Mouse (Mus musculus) forebrain, embryonic 12.5 days (tissue): ENCODE results near the gene Sprr1b. TPM values are rescaled to one million over a fixed set of nuclear protein-coding genes. Genes with fewer than 3 reads are reported as not detected.
"Not testable (repeated sequence)": the region's sequence is repeated elsewhere in the genome, so short reads cannot be mapped to it uniquely, and the experiment has no call there.

Experiments used
- ATAC-seq: fragments of 200-750 bp; cut with Nextera tagmentation; 2 replicates; pipeline ENCODE4 v1.8.0; 2017; ENCODE audit warnings: moderate TSS enrichment; ENCODE audit not compliant: low FRiP score
- H3K27ac ChIP-seq: fragments of 300-500 bp; sonication (generic); 2 replicates; pipeline ENCODE4 v1.5.1; 2016; ENCODE audit warnings: mild to moderate bottlenecking
- H3K27me3 ChIP-seq: fragments of 300-500 bp; sonication (generic); 2 replicates; pipeline ENCODE4 v1.6.1; 2016; ENCODE audit warnings: mild to moderate bottlenecking
- H3K36me3 ChIP-seq: fragments of 300-500 bp; sonication (generic); replicated peaks from 2 replicates; pipeline ENCODE4 v1.6.1; 2016; ENCODE audit warnings: mild to moderate bottlenecking
- H3K4me1 ChIP-seq: fragments of 300-500 bp; sonication (generic); 2 replicates; pipeline ENCODE4 v1.6.1; 2016
- H3K4me2 ChIP-seq: fragments of 300-500 bp; sonication (generic); 2 replicates; pipeline ENCODE4 v1.6.1; 2016; ENCODE audit warnings: mild to moderate bottlenecking, moderate library complexity
- H3K4me3 ChIP-seq: fragments of 300-500 bp; sonication (generic); replicated peaks from 2 replicates; pipeline ENCODE4 v1.5.1; 2016; ENCODE audit warnings: mild to moderate bottlenecking
- H3K9ac ChIP-seq: fragments of 300-500 bp; sonication (generic); 2 replicates; pipeline ENCODE4 v1.6.1; 2016; ENCODE audit warnings: mild to moderate bottlenecking
- H3K9me3 ChIP-seq: fragments of 300-500 bp; sonication (generic); 2 replicates; pipeline ENCODE4 v1.6.1; 2016
- WGBS: fragments of 180-500 bp; shearing (Covaris S2); methylation state at CpG from one replicate; pipeline ENCODE4 v1.1.7; 2016; 5-methylcytosine and 5-hydroxymethylcytosine counted together
- polyA plus RNA-seq: library from polyadenylated mRNA; unstranded; fragments of >200 nt; fragmentation: Nextera tagmentation; extraction: Ambion mirVana; gene quantifications from 2 replicates; pipeline ENCODE4 v1.2.1, GENCODE M21; 2016

Sprr1b gene
- polyA plus RNA-seq = not detected in 2 replicates

DNA sequence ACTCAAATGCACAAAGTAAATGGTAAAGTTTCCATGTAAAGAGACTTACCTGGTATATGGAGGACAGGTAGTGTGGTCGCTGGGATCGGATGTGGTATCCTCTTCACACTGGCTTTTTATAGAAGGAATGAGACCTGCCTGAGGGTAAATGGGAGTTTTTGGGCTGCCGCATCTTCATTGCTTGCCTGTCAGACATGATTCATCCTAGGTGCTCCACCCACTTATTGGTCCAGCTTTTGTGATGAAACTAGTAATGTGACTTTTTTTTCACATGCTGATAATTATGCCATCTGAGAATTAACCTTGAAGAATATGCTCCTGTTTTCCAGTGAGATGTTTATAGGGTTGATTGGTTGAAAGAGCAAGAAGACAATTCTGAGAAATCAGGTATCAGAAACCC lies at the start of gene Sprr1b:
Gene Sprr1b (minus strand): TSS at position 101 of the 400 bp plus-strand sequence.
- 93% methylated on average over 3 of the region's 3 CpGs for WGBS
- Histone ChIP-seq H3K27ac (no peak within 1 kb of the TSS), H3K4me3 (no peak within 1 kb of the TSS)

DNA sequence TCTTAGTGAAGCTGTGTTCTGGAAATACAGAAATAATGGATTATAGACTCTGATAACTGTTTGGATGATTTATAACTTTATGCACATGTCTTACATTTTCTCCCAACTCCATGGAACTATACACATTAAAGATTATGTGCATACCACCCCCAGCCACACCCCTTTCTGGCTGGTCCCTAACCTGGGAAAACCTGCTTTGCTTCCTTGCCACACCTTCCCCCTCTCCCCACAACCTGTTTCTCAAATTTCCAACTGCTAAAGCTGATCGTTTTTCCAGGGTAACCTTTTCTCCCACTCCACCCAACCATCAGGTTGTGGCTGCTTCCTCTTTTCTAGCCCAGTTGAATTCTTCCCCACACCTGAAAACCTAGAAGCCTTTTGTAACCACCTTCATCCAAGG lies 47.7 kb upstream of the Sprr1b start:
- H3K9me3 ChIP-seq = no peaks in the 10 kb centered on the region
- H3K27ac ChIP-seq = no peak overlapping the region
- no peaks in the 10 kb centered on the region for H3K36me3 ChIP-seq
- no peak overlapping the region for H3K4me3 ChIP-seq
- no peaks in the 10 kb centered on the region for H3K4me1 ChIP-seq
- no peak overlapping the region for H3K4me2 ChIP-seq
- no peak overlapping the region for H3K9ac ChIP-seq
- 76% methylated on average over 1 of the region's 1 CpGs for WGBS
- no peak for ATAC-seq
- no peaks in the 10 kb centered on the region for H3K27me3 ChIP-seq

More for the DNA sequence above, at the start of gene Sprr1b:
- no peak for ATAC-seq
- H3K27me3 ChIP-seq = no peaks in the 10 kb centered on the region
- H3K4me1 ChIP-seq = no peaks in the 10 kb centered on the region
- H3K4me2 ChIP-seq = no peak within 1 kb of the TSS
- H3K9me3 ChIP-seq = no peaks in the 10 kb centered on the region
- no peak within 1 kb of the TSS for H3K9ac ChIP-seq
- no peaks in the 10 kb centered on the region for H3K36me3 ChIP-seq

- ATAC-seq = no peak
- Histone ChIP-seq H3K4me2 (no peak within 1 kb of the TSS), H3K9ac (no peak within 1 kb of the TSS), H3K36me3 (no peaks in the 10 kb centered on the region), H3K27me3 (no peaks in the 10 kb centered on the region), H3K4me1 (no peaks in the 10 kb centered on the region), H3K4me3 (no peak within 1 kb of the TSS), H3K9me3 (no peaks in the 10 kb centered on the region), H3K27ac (no peak within 1 kb of the TSS)
Measured at GRCm38 (mm10) chr3:92485863-92486262, 47.3 kb upstream of the Sprr1b start, which contains the start of gene Sprr1a. Gene Sprr1a, minus strand, starts transcription at chr3:92485895.

GRCm38 (mm10) chr3:92481249-92481648 lies 42.7 kb upstream of the Sprr1b start:
- not testable (repeated sequence) for ATAC-seq

GRCm38 (mm10) chr3:92470111-92470510 lies 31.5 kb upstream of the Sprr1b start:
- WGBS = 86% methylated on average over 2 of the region's 2 CpGs

More at GRCm38 (mm10) chr3:92481249-92481648, 42.7 kb upstream of the Sprr1b start:
- H3K9me3 ChIP-seq, H3K4me1 ChIP-seq, H3K4me2 ChIP-seq, H3K36me3 ChIP-seq, H3K27ac ChIP-seq, H3K27me3 ChIP-seq, H3K4me3 ChIP-seq, H3K9ac ChIP-seq: not testable (repeated sequence)

GRCm38 (mm10) chr3:92467424-92467823 lies 28.8 kb upstream of the Sprr1b start:
- no peak overlapping the region for H3K4me3 ChIP-seq
- no peak overlapping the region for H3K9ac ChIP-seq
- no peaks in the 10 kb centered on the region for H3K9me3 ChIP-seq

More at GRCm38 (mm10) chr3:92470111-92470510, 31.5 kb upstream of the Sprr1b start:
- H3K36me3 ChIP-seq = no peaks in the 10 kb centered on the region
- no peak overlapping the region for H3K4me2 ChIP-seq
- no peak overlapping the region for H3K9ac ChIP-seq
- no peak overlapping the region for H3K4me3 ChIP-seq
- H3K27ac ChIP-seq = no peak overlapping the region
- no peak for ATAC-seq
- no peaks in the 10 kb centered on the region; the same call in 1 of the 2 replicates for H3K4me1 ChIP-seq
- H3K27me3 ChIP-seq = no peaks in the 10 kb centered on the region
- no peaks in the 10 kb centered on the region for H3K9me3 ChIP-seq

DNA sequence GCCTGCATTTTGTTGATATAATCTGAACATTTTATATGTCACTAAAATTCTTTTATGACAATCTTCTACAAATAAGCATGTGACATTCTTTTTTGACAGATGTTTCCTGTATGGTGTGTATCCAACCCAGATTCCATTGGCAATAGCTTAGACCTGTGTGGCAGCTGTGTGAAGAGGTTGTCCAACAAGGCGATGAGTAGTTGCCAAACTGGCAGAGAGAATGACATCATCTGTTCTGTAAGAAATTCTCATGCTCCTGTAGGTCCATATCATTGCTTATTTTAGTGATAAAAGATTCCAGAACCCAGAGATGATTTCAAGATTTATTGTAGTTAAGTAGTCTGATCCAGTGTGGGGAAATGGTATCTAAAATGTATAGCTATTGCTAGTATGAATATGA lies 28.0 kb upstream of the Sprr1b start:
- Histone ChIP-seq H3K27me3 (no peaks in the 10 kb centered on the region), H3K9ac (no peak overlapping the region), H3K4me1 (no peaks in the 10 kb centered on the region; the same call in 1 of the 2 replicates), H3K27ac (no peak overlapping the region), H3K4me3 (no peak overlapping the region), H3K4me2 (no peak overlapping the region), H3K9me3 (no peaks in the 10 kb centered on the region), H3K36me3 (no peaks in the 10 kb centered on the region)
- 88% methylated on average over 1 of the region's 1 CpGs for WGBS
- no peak for ATAC-seq

More at GRCm38 (mm10) chr3:92467424-92467823, 28.8 kb upstream of the Sprr1b start:
- no peak for ATAC-seq
- no peaks in the 10 kb centered on the region for H3K27me3 ChIP-seq
- no peaks in the 10 kb centered on the region; the same call in 1 of the 2 replicates for H3K4me1 ChIP-seq
- H3K4me2 ChIP-seq = no peak overlapping the region
- no peaks in the 10 kb centered on the region for H3K36me3 ChIP-seq
- no peak overlapping the region for H3K27ac ChIP-seq

GRCm38 (mm10) chr3:92458620-92459019 lies 20.0 kb upstream of the Sprr1b start, which contains the start of gene Sprr3:
Gene Sprr3, minus strand, starts transcription at chr3:92458720.
- H3K4me2 ChIP-seq = no peak within 1 kb of the TSS
- no peak for ATAC-seq
- H3K9ac ChIP-seq = no peak within 1 kb of the TSS
- no peak within 1 kb of the TSS for H3K27ac ChIP-seq
- no peaks in the 10 kb centered on the region for H3K36me3 ChIP-seq
- H3K9me3 ChIP-seq = no peaks in the 10 kb centered on the region
- 68% methylated on average over 2 of the region's 2 CpGs for WGBS
- H3K4me3 ChIP-seq = no peak within 1 kb of the TSS
- H3K4me1 ChIP-seq = no peaks in the 10 kb centered on the region
- H3K27me3 ChIP-seq = no peaks in the 10 kb centered on the region

- H3K36me3 ChIP-seq = no peaks in the 10 kb centered on the region
- no peak overlapping the region for H3K27ac ChIP-seq
- ATAC-seq = no peak
- H3K27me3 ChIP-seq = no peaks in the 10 kb centered on the region
- WGBS = 91% methylated on average over 5 of the region's 5 CpGs
- H3K4me2 ChIP-seq = no peak overlapping the region
- H3K4me3 ChIP-seq = no peak overlapping the region
- no peaks in the 10 kb centered on the region for H3K9me3 ChIP-seq
- H3K4me1 ChIP-seq = no peaks in the 10 kb centered on the region
- no peak overlapping the region for H3K9ac ChIP-seq
Measured at GRCm38 (mm10) chr3:92455151-92455550, 16.6 kb upstream of the Sprr1b start.

- 86% methylated on average over 3 of the region's 3 CpGs for WGBS
- Histone ChIP-seq H3K9ac (no peak overlapping the region), H3K27me3 (no peaks in the 10 kb centered on the region), H3K4me3 (no peak overlapping the region), H3K27ac (no peak overlapping the region), H3K9me3 (no peaks in the 10 kb centered on the region), H3K36me3 (no peaks in the 10 kb centered on the region), H3K4me2 (no peak overlapping the region), H3K4me1 (no peaks in the 10 kb centered on the region)
- ATAC-seq = no peak
Measured at GRCm38 (mm10) chr3:92440177-92440576, 1.6 kb upstream of the Sprr1b start.

DNA sequence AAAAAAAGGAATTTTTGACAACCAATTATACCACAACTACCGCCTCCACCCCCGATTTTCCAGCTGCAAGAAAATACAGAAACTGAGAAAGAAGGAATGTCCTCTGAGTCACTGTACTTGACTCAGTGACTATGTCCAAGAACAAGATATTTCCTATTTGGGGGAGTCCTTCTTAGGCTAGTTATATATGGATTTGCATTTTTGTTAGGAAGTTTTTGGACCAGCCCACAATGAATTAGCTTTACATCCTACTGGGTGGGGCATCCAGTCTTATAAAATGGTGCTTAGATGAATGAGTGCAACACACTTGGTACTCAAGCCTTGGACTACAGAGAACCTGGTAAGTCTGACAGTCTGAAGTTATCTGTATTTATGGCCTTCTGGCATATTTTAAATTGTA lies 6.3 kb downstream of the Sprr1b start, which contains the start of gene Sprr2k:
Gene Sprr2k (plus strand): TSS at position 301 of the 400 bp plus-strand sequence.
- no peaks in the 10 kb centered on the region for H3K36me3 ChIP-seq
- H3K4me3 ChIP-seq = no peak within 1 kb of the TSS
- H3K27ac ChIP-seq = no peak within 1 kb of the TSS
- ATAC-seq = no peak
- WGBS = 98% methylated on average over 2 of the region's 2 CpGs
- no peaks in the 10 kb centered on the region for H3K27me3 ChIP-seq
- no peaks in the 10 kb centered on the region for H3K4me1 ChIP-seq
- no peak within 1 kb of the TSS for H3K9ac ChIP-seq
- no peak within 1 kb of the TSS for H3K4me2 ChIP-seq
- no peaks in the 10 kb centered on the region for H3K9me3 ChIP-seq

- Histone ChIP-seq H3K4me2 (no peak within 1 kb of the TSS), H3K9ac (no peak within 1 kb of the TSS), H3K4me1 (no peaks in the 10 kb centered on the region), H3K36me3 (no peaks in the 10 kb centered on the region), H3K27ac (no peak within 1 kb of the TSS), H3K27me3 (no peaks in the 10 kb centered on the region), H3K4me3 (no peak within 1 kb of the TSS), H3K9me3 (no peaks in the 10 kb centered on the region)
- ATAC-seq = no peak
- 87% methylated on average over 6 of the region's 6 CpGs for WGBS
Measured at GRCm38 (mm10) chr3:92429323-92429722, 9.3 kb downstream of the Sprr1b start, which contains the start of gene Gm9774. Gene Gm9774, minus strand, starts transcription at chr3:92429423.

DNA sequence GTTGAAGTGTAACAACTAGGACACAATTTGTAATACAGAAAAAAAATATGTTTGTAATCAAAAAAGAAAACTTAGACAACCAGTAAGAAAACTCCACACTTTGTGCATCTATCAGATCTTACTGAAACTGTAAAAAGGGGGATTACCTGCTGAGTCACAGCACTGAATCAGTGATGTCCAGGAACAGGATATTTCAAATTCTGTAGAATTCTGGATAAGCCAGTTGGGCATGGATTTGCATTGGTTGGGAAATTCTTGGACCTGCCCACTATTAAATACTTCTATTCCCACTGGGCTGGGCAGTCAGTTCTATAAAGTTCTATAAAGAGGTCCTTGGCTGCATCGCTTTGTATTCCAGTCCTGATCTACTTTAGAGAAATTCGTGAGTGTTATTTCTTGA lies 20.8 kb downstream of the Sprr1b start, which contains the start of gene Sprr2j-ps:
Gene Sprr2j-ps (plus strand): TSS at position 301 of the 400 bp plus-strand sequence.
- H3K9ac ChIP-seq = no peak within 1 kb of the TSS
- WGBS = 87% methylated on average over 2 of the region's 2 CpGs
- H3K4me2 ChIP-seq = no peak within 1 kb of the TSS
- no peaks in the 10 kb centered on the region for H3K27me3 ChIP-seq
- no peak within 1 kb of the TSS for H3K4me3 ChIP-seq
- H3K36me3 ChIP-seq = no peaks in the 10 kb centered on the region
- no peaks in the 10 kb centered on the region for H3K4me1 ChIP-seq
- no peak for ATAC-seq
- no peak within 1 kb of the TSS for H3K27ac ChIP-seq
- H3K9me3 ChIP-seq = no peaks in the 10 kb centered on the region
